Comparison of ENCODE assay signal across 26 mouse cellular contexts in the genomic region with DNA sequence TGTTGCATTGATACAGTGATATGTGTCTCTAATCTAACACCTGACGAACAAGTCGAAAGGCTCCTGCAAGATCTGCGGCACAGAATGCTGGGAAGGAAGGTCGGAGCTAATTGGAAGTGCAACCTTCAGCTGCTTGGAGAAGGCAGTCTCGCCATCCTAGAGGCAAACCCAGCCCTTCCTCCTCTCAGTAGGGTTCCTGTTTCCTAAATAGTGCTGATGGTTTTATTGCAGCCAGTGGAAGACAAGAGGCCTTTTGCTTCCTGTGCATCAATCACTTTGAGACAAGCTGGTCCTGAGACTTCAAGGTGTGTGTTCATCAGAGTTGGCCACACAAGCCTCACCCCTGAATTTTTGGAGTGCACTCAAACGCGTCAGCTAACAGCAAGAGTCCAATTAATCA.
DNase-seq lines count a peak whose midpoint lies in the region.
"Had no signal": no experiment of that assay in that cellular context is flagged by ENCODE, and none has a peak within 500 bp of the region (broad histone marks: within the 10 kb centered on the region; RNA-seq: fewer than 3 reads in every experiment).

No protein-coding gene starts in this region.

- H3K9me3 ChIP-seq in limb, embryonic 10.5 days (replicated peaks) = no peaks in the 10 kb centered on the region
- H3K9me3 ChIP-seq: embryonic facial prominence, embryonic 12.5 days; forebrain, embryonic 12.5 days; heart, embryonic 13.5 days; limb, embryonic 15.5 days; midbrain, embryonic 10.5 days had no signal

- H3K27me3 ChIP-seq in limb, embryonic 10.5 days (ENCODE audit: low read depth, poor library complexity, severe bottlenecking) = no peaks in the 10 kb centered on the region; the same call in 1 of the 2 replicates
- H3K27me3 ChIP-seq: embryonic facial prominence, embryonic 12.5 days; forebrain, embryonic 12.5 days; heart, embryonic 13.5 days; limb, embryonic 15.5 days had no signal

- DNase-seq in embryo, embryonic 10 days (ENCODE audit: low spot score) = peak; percentile 59
- no peak for DNase-seq in embryo, embryonic 11 days
- DNase-seq in ES-CJ7 (ENCODE audit: low read depth, low spot score) = peak; percentile 45
- peak; percentile 47 for DNase-seq in embryo, embryonic 10.5 days (ENCODE audit: low spot score)
- DNase-seq in limb, embryonic 10.5 days (ENCODE audit: low spot score) = peak; percentile 56
- no peak for DNase-seq in gastrocnemius, postnatal 36 days
- no peak for DNase-seq in heart, postnatal 25 days (ENCODE audit: low spot score)
- DNase-seq in adrenal gland, adult (ENCODE audit: inconsistent age in 2 of 2, low spot score in 1 of 2) = no peak
- DNase-seq: adrenal gland, adult 8-10 months; cerebellum, adult 18-20 months; cerebellum, postnatal 25 days; gastrocnemius, adult 2 months; heart, adult 18-20 months; heart, postnatal 36 days; kidney, adult 2 months; kidney, postnatal 25 days; lung, embryonic 14.5 days; right cerebral cortex, postnatal 4 days; thymus, postnatal 25 days had no signal

- no peak overlapping the region; the same call in 1 of the 2 replicates for H3K4me3 ChIP-seq in limb, embryonic 10.5 days
- H3K4me3 ChIP-seq: embryonic facial prominence, embryonic 12.5 days; forebrain, embryonic 12.5 days; gastrocnemius, adult 2 months; heart, embryonic 13.5 days; limb, embryonic 15.5 days; midbrain, embryonic 10.5 days had no signal

- H3K27ac ChIP-seq in limb, embryonic 10.5 days = peak overlapping the region; percentile 86
- H3K27ac ChIP-seq: embryonic facial prominence, embryonic 12.5 days; forebrain, embryonic 12.5 days; gastrocnemius, adult 2 months; heart, embryonic 13.5 days; hindbrain, postnatal 0 days; limb, embryonic 15.5 days; liver, embryonic 14.5 days; midbrain, embryonic 10.5 days had no signal

- H3K4me1 ChIP-seq in limb, embryonic 10.5 days = peaks cover 37% of the 10 kb centered on the region
- H3K4me1 ChIP-seq: forebrain, embryonic 12.5 days had no signal

- H3K36me3 ChIP-seq in limb, embryonic 10.5 days = no peaks in the 10 kb centered on the region
- H3K36me3 ChIP-seq: embryonic facial prominence, embryonic 12.5 days; forebrain, embryonic 12.5 days; heart, embryonic 13.5 days; limb, embryonic 15.5 days; midbrain, embryonic 10.5 days had no signal

- 3% methylated on average over 7 of the region's 7 CpGs for WGBS in limb, embryonic 10.5 days

- intact Hi-C loops in gastrocnemius, postnatal 36 days (cut with DNase I) = no loop called here
- intact Hi-C loops in heart, postnatal 25 days (cut with DNase I) = no loop called here

Comparison
In these comparisons a context has a peak if more than half of its experiments do, and no peak if none do; other contexts are left out.
1. DNase-seq: peak in embryo, embryonic 10 days (single experiment), ES-CJ7 (single experiment), embryo, embryonic 10.5 days (single experiment) and limb, embryonic 10.5 days (single experiment); none in embryo, embryonic 11 days (single experiment), gastrocnemius, postnatal 36 days (0 of 2), heart, postnatal 25 days (single experiment) and adrenal gland, adult (0 of 2).